Mouse (Mus musculus) skeletal muscle tissue, adult 2 months (tissue): Measurements from ENCODE around the gene Gm11992.

Experiments
- DNase-seq: peaks from one replicate; pipeline ENCODE4 v3.0.0-alpha.2; 2012; ENCODE audit warnings: low read depth, low spot score

The Gm11992 gene

GRCm38 (mm10) chr11:9048011-9048702 lies at the start of gene Gm11992:
TSS of gene Gm11992 (plus strand) at chr11:9048594.
- peak; percentile 62 for DNase-seq

DNA sequence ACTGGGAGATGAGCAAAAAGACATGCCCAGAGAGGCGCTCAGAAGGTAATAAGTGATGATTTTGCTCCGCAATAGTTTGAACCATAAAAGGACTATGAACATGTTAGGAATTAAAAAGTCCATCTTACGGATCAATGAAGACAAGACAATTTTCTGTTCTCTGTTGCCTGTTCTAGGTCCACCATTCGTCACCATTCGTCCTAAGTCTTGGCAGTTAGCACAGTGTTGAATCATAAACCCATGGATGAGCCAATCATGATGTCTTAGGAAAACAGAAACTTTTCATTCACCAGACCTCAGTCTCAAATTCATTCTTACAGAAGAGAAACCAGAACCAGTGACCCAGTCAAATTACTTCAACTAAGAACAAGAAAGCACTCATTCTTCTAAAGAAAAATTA lies 39.6 kb upstream of the Gm11992 start:
- no peak for DNase-seq

- peak; percentile 5 for DNase-seq
Measured at GRCm38 (mm10) chr11:9010416-9010815, 38.0 kb upstream of the Gm11992 start.

DNA sequence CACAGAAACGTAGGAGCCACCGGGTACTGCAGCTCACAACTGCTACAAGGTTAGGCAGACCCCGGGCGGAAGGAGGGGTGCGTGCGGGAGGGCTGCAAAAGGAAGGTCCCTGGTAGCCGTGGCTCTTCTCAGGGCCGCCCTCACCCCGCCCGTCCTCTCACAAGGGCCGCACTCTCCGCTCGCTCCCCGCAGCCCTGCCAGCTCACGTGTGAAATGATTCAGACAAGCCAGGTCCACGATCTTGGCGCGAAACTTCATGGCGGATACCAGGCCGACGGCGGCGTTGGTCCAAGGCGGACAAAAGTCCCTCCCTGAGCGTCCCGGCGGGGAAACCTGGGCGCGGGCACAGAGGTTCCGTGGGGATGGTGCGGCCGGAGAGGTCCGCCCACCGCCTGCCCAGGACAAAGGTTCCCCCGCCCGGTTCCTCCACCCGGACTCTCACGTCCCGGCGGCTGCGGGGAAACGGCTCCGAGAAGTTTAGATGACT lies 37.5 kb upstream of the Gm11992 start, which contains the start of gene Hus1:
Gene Hus1 (minus strand): TSS at position 339 of the 487 bp plus-strand sequence.
- peak; percentile 56 for DNase-seq

- no peak for DNase-seq
Measured at GRCm38 (mm10) chr11:9011348-9011747, 37.0 kb upstream of the Gm11992 start.

- DNase-seq, result no peak
Measured at GRCm38 (mm10) chr11:9014740-9015139, 33.7 kb upstream of the Gm11992 start.

DNA sequence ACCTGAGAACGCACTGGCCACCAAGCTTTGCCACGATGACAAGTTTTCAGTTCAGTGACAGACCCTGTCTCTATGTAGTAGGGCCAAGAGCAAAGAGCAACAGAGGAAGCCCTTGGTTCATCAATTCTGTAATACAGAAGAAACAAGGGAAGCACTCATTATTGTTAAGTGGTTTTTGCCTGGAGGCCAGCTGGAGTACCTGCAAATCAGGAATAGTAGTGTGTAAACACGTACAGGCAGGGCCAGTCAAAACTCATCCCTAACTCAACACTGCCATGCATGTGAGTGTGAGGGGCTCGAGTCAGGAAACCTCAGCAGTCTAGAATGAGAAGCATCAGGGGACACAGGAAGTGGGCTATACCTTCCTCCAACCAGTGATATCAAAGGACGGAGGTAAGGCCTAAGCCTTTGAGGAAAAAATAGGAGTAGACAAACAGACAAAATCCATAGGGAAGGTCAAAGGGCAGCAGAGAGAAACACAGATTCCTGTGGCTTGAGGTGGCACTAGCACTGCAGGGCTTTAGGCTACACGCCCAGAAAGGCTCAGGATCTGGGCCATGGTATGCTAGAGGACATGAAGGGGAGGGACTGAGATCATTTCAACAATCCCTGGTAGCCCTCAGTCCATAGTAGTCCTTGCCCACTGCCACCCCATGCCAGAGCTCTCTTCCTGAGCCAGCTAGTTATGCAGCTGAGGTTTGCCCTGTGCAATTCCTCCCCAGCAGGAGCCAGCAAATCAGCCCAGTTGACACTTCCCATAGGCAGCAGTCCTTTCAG lies 29.7 kb upstream of the Gm11992 start:
- no peak for DNase-seq

DNA sequence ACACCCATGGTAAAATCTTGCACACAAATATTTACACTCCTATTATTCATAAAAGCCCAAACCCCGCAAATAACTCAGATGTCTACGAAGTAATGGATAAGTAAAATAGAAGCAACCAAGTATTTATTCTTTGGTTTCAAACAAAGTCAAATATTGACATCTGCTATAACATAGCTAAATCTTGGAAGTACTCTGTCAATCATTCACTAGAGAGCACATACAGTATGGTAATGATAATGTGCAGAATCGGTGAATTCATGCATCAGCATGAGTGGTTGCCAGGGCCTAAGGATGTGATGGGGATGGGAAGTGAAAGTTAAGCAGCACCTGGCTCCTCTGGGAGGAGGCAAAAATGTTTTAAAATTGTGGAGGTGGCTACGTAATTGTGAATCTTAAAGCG lies 28.2 kb upstream of the Gm11992 start:
- DNase-seq, result no peak

- DNase-seq, result no peak
Measured at GRCm38 (mm10) chr11:9024782-9025181, 23.6 kb upstream of the Gm11992 start.

- no peak for DNase-seq
Measured at GRCm38 (mm10) chr11:9025211-9025610, 23.2 kb upstream of the Gm11992 start.

- DNase-seq, result no peak
Measured at GRCm38 (mm10) chr11:9031530-9031929, 16.9 kb upstream of the Gm11992 start.

- no peak for DNase-seq
Measured at GRCm38 (mm10) chr11:9046546-9046945, 1.8 kb upstream of the Gm11992 start.

DNA sequence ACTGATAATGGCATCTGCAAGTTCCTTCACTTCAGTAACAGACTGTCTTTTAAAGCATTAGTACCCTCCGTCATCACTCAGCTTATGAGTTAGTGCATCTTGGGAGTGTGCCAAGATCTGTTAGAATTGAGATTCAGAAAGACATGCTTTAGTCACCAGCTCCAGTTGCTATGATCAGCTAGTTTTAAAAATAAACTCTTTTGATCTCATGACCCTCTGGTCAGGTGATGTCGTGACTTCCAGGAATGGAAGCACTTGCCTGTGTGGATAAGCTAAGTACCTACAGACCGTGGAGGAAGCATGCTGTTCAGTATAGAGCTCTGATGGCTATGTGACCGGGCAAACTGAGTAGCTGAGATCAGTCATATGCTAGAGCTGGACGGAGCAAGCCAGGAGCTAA lies 1.4 kb upstream of the Gm11992 start:
- DNase-seq, result no peak

- no peak for DNase-seq
Measured at GRCm38 (mm10) chr11:9048703-9049060, 288 bp downstream of the Gm11992 start, which contains the start of gene Sun3. TSS of gene Sun3 (minus strand) at chr11:9048991.

GRCm38 (mm10) chr11:9050241-9050640 lies 1.8 kb downstream of the Gm11992 start:
- no peak for DNase-seq

- no peak for DNase-seq
Measured at GRCm38 (mm10) chr11:9051895-9052294, 3.5 kb downstream of the Gm11992 start.

DNA sequence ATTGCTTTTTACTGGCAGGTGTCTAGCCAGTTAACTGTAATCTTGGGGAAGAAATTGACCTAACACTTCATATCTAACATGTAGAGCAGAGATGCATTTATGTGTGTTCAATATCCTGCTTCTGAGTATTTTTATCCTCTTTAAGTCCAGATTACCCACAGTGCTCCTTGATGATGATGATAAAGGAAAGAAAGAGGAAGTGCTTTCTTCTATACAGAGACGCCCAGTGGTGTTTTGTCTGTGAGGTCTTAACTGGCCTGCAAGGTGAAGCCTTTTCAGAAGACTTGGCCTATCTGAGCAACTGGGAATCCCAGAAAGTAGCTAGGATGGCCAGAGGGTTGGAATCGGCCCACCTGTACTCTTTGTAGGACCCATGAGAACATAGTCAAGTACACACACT lies 8.5 kb downstream of the Gm11992 start:
- no peak for DNase-seq

- DNase-seq, result no peak
Measured at GRCm38 (mm10) chr11:9057711-9058110, 9.3 kb downstream of the Gm11992 start.

DNA sequence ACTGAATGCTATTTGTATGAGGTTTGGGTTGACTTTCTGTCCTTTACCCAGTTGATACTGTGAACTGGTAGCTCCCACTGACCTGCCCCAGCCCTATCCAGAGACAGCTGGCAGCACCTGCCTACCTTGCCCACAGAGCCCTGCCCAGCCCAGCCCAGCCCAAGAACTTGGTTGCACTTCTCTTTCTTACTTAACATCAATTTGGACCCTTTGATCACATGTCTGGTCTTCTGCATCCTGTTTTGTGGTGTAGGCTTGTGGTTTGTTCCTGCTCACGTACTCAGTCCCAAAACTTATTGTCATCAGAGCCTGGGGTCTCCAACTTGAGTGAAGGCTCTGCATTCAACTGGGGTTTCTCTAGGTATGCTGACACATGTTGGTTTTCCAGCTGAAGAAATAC lies 11.6 kb downstream of the Gm11992 start:
- DNase-seq, result no peak

GRCm38 (mm10) chr11:9060484-9060883 lies 12.1 kb downstream of the Gm11992 start:
- DNase-seq, result no peak

DNA sequence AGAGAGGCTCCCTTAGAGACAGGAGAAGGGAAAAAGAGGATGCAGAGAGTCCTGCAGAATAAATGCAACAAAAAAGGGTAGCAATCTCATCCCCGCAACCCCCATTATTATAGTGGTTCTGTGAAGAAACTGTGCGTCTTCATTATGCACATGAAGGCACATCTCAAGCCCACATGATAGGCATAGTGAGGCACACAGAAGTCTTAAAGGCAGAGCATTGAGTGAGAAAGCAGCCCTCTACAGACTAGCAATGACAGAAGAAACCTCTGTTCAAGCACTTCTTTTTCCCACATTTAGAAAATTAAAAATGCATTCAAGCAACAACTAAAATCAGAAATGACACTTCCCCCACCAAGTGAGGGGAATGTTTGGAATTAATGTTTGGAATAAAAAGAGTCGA lies 28.1 kb downstream of the Gm11992 start:
- no peak for DNase-seq

GRCm38 (mm10) chr11:9113189-9113588 lies 64.8 kb downstream of the Gm11992 start:
- no peak for DNase-seq
